Mouse (Mus musculus) midbrain, embryonic 12.5 days (tissue): ENCODE results near the gene Nipal4. TPM values are rescaled to one million over a fixed set of nuclear protein-coding genes. Genes with fewer than 3 reads are reported as not detected.

Experiments used
- ATAC-seq: fragments of 200-750 bp; cut with Nextera tagmentation; 2 replicates; pipeline ENCODE4 v1.8.0; 2017; ENCODE audit warnings: low read depth, moderate TSS enrichment, moderate library complexity; ENCODE audit not compliant: low FRiP score
- H3K27ac ChIP-seq: fragments of 300-500 bp; sonication (generic); replicated peaks from 2 replicates; pipeline ENCODE4 v1.5.1; 2016; ENCODE audit warnings: mild to moderate bottlenecking
- H3K27me3 ChIP-seq: fragments of 300-500 bp; sonication (generic); 2 replicates; pipeline ENCODE4 v1.6.1; 2016; ENCODE audit warnings: mild to moderate bottlenecking
- H3K36me3 ChIP-seq: fragments of 300-500 bp; sonication (generic); 2 replicates; pipeline ENCODE4 v1.6.1; 2016
- H3K4me1 ChIP-seq: fragments of 300-500 bp; sonication (generic); 2 replicates; pipeline ENCODE4 v1.6.1; 2016
- H3K4me2 ChIP-seq: fragments of 300-500 bp; sonication (generic); replicated peaks from 2 replicates; pipeline ENCODE4 v1.6.1; 2016; ENCODE audit warnings: mild to moderate bottlenecking, moderate library complexity
- H3K4me3 ChIP-seq: fragments of 300-500 bp; sonication (generic); 2 replicates; pipeline ENCODE4 v1.5.1; 2016; ENCODE audit warnings: mild to moderate bottlenecking
- H3K9ac ChIP-seq: fragments of 300-500 bp; sonication (generic); replicated peaks from 2 replicates; pipeline ENCODE4 v1.6.1; 2016; ENCODE audit warnings: mild to moderate bottlenecking, moderate library complexity
- H3K9me3 ChIP-seq: fragments of 300-500 bp; sonication (generic); 2 replicates; pipeline ENCODE4 v1.6.1; 2016; ENCODE audit warnings: mild to moderate bottlenecking
- WGBS: fragments of 180-500 bp; shearing (Covaris S2); methylation state at CpG from one replicate; pipeline ENCODE4 v1.1.7; 2016; 5-methylcytosine and 5-hydroxymethylcytosine counted together
- polyA plus RNA-seq: library from polyadenylated mRNA; unstranded; fragments of >200 nt; fragmentation: Nextera tagmentation; extraction: Ambion mirVana; gene quantifications from 2 replicates; pipeline ENCODE4 v1.2.1, GENCODE M21; 2016

Gene Nipal4
- polyA plus RNA-seq, result 1.2 and 1.4 TPM in 2 replicates

DNA sequence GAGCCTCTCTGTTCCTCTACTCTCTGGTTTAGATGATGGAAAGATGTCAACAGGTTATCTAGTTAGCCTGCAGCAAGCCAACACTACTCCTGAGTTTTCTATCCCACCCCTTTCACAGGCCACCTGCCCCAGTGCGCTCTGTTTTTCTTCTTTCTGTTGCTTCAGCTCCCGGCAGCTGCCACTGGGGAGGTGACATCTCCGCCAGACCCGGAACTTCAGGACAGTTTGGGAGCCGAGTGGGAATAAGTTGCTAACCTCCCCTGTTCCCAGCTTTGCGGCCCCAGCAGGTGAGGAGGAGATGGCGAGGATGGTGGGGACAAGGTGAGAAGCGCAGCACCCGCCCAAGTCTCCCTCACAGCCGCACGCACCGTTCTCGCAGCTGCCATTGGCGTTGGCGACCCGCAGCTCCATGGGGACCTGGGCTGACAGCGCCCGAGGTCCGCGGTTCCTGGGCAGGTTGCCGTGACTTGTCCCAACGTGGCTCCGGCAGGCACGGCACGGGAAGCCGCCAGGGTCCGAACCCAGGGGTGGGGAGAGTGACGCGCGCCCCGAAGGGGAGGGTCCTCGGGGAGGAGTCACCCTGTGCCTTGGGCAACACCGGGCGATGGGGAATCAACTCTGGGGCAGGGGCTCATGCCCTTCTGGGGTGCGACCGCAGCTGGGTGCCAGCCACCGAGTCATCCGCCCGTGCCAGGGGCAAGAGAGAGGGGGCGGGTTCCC, at the start of gene Nipal4:
Nipal4 (minus strand) TSS at position 643 of the 720 bp plus-strand sequence.
- H3K36me3 ChIP-seq, result no peaks in the 10 kb centered on the region
- H3K4me3 ChIP-seq, result peak within 1 kb of the TSS; percentile 51
- ATAC-seq, result 0 out of 2 replicates have a peak, but pooled peaks have one; percentile 23
- peak within 1 kb of the TSS; percentile 39 for H3K9ac ChIP-seq
- H3K9me3 ChIP-seq, result no peaks in the 10 kb centered on the region
- no peak within 1 kb of the TSS for H3K27ac ChIP-seq
- H3K27me3 ChIP-seq, result peaks cover 22% of the 10 kb centered on the region
- peaks cover 12% of the 10 kb centered on the region for H3K4me1 ChIP-seq
- H3K4me2 ChIP-seq, result peak within 1 kb of the TSS; percentile 90
- WGBS, result 3% methylated on average over 39 of the region's 40 CpGs

DNA sequence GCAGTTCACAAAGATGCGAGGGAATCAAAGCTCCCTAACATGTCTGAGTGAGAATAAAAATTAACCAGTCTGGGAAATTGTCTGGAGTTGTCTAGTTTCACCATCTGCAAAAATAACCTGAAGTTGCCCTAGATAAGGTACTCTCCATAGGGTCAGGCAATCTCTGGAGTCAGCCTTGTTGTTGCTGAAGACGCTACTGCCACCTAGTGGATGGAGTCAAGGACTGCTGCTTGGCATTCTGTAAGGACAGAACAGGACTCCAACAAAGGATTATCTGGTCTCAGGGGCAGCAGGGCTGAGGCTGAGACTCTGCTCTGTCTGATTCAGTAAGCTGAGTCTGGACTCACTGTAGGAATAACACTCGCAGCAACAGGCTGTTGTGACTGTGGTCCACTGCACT, 49.0 kb upstream of the Nipal4 start:
- Histone ChIP-seq H3K36me3 (0 out of 2 replicates have a peak, but pooled peaks cover 2% of the 10 kb centered on the region), H3K27ac (peak overlapping the region; percentile 63), H3K4me1 (peaks cover 23% of the 10 kb centered on the region), H3K9ac (no peak overlapping the region), H3K27me3 (no peaks in the 10 kb centered on the region), H3K9me3 (no peaks in the 10 kb centered on the region), H3K4me2 (no peak overlapping the region), H3K4me3 (no peak overlapping the region)
- 24% methylated on average over 3 of the region's 3 CpGs for WGBS
- ATAC-seq, result peak; percentile 68

DNA sequence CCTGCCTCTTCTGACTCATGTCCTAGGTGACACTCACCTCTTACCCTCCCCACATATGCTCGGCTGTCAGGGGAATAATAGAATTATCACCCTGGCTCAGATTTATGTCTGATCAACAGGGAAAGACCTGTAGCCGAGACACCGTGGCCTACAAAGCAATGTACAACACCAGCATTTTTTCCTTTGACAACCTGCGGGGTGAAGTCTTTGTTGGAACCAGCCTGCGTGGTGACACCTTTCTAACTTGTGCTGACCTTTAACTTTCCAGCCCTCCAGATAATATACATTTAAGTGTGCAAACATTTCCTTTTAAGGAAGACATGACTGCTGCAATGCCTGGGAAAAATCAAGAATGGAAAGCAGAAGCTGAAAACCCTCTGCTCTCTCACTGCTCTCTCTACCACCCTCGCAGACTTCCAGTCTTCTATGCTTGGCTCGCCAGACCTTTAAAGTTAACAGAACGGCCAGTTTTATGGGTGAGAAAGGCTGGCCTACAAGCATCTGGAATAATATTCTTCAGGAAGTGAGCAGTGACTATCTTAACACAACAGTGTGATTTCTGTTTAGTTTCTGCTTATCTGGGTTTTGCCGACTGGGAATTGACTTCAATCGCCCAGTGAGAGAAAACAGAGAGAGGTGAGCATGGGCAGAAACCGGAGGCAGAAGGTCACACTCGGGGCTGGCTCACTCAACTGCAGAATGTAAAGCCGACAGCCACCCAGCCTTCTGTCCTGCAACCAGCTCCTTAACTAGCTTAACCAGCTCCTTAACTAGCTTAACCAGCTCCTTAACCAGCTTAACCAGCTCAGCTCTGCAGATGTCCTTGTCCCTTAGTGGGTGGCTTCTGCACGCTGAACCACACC, 48.3 kb upstream of the Nipal4 start:
- no peak overlapping the region for H3K4me2 ChIP-seq
- 0 out of 2 replicates have a peak, but pooled peaks cover under 1% of the 10 kb centered on the region for H3K36me3 ChIP-seq
- no peak overlapping the region for H3K27ac ChIP-seq
- 73% methylated on average over 14 of the region's 14 CpGs for WGBS
- ATAC-seq, result no peak
- peaks cover 23% of the 10 kb centered on the region for H3K4me1 ChIP-seq
- H3K4me3 ChIP-seq, result no peak overlapping the region
- no peak overlapping the region for H3K9ac ChIP-seq
- H3K9me3 ChIP-seq, result no peaks in the 10 kb centered on the region
- no peaks in the 10 kb centered on the region for H3K27me3 ChIP-seq

DNA sequence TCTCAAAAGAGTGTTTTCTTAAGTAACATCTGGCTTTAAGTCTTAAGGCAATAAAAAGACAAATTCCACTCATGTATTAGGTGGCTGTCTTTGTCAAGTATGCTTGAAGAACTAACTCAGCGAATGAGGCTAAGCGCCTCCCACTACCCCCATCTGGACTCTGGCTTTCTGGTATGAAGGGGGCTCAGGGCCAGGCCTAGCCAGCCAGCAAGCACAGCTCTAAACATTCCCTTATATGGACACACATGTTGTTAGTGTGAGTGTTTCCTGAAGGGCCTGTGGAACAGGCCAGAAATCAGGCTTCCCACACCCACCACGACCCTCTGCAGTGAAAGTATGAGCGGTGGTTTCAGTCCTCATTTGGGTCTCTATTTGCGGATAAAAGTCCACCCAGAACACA, 47.5 kb upstream of the Nipal4 start:
- H3K27me3 ChIP-seq, result no peaks in the 10 kb centered on the region
- peaks cover 21% of the 10 kb centered on the region for H3K4me1 ChIP-seq
- H3K36me3 ChIP-seq, result 0 out of 2 replicates have a peak, but pooled peaks cover 5% of the 10 kb centered on the region
- no peak overlapping the region for H3K27ac ChIP-seq
- no peak for ATAC-seq
- H3K9ac ChIP-seq, result no peak overlapping the region
- H3K4me2 ChIP-seq, result no peak overlapping the region
- H3K9me3 ChIP-seq, result no peaks in the 10 kb centered on the region
- no peak overlapping the region for H3K4me3 ChIP-seq
- 81% methylated on average over 5 of the region's 5 CpGs for WGBS

DNA sequence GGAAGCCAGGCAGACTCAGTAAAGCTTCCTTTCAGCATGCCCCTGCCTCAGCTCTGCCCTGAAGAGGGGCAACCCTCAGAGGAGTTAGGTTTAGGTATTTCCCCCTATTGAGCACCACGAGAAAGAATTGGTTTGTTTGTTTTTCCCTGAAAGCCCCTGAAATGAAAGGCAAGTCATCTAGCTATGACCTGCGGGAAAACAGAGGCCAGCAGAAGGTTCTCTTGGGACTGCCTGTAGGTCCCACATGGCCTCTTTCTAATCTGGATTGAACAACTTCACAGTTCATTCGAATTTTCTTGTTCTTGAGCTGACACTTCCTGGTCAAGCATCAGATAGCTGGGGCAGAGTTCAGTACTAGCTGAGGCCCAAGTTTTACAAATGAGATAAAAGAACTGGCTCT, 45.5 kb upstream of the Nipal4 start:
- H3K4me3 ChIP-seq, result no peak overlapping the region
- H3K4me1 ChIP-seq, result peaks cover 10% of the 10 kb centered on the region; the same call in 1 of the 2 replicates
- H3K27ac ChIP-seq, result no peak overlapping the region; the same call in 1 of the 2 replicates
- WGBS, result 35% methylated on average over 3 of the region's 3 CpGs
- no peaks in the 10 kb centered on the region for H3K9me3 ChIP-seq
- H3K9ac ChIP-seq, result no peak overlapping the region
- no peak overlapping the region for H3K4me2 ChIP-seq
- no peaks in the 10 kb centered on the region for H3K27me3 ChIP-seq
- H3K36me3 ChIP-seq, result peaks cover 22% of the 10 kb centered on the region; the same call in 1 of the 2 replicates
- ATAC-seq, result no peak

DNA sequence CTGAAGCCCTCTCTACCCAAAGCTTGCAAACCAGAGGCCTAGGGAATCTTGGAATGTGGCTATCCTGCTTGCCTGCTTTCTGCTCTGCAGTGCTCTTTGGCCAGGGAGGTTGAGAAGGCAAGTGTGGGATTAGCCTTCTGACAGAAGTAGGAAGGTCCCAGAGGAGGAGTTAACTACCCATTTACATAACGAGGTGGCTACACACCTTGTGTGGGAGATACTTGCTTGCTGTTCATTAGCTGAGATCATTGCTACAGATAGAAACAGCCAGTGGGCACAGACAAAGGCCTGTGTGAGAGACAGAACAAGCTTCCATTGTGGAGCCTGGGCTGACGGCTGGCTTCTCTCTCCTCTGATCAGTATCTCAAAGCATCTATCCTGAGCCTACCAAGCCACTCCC, 43.6 kb upstream of the Nipal4 start:
- H3K4me2 ChIP-seq, result no peak overlapping the region
- no peaks in the 10 kb centered on the region for H3K9me3 ChIP-seq
- no peak for ATAC-seq
- no peak overlapping the region for H3K9ac ChIP-seq
- H3K4me1 ChIP-seq, result peaks cover 7% of the 10 kb centered on the region; the same call in 1 of the 2 replicates
- H3K36me3 ChIP-seq, result peaks cover 40% of the 10 kb centered on the region
- H3K27ac ChIP-seq, result 0 out of 2 replicates have a peak overlapping the region, but pooled peaks have one; percentile 15
- no peaks in the 10 kb centered on the region for H3K27me3 ChIP-seq
- WGBS, result 41% methylated on average over 2 of the region's 2 CpGs
- no peak overlapping the region for H3K4me3 ChIP-seq

DNA sequence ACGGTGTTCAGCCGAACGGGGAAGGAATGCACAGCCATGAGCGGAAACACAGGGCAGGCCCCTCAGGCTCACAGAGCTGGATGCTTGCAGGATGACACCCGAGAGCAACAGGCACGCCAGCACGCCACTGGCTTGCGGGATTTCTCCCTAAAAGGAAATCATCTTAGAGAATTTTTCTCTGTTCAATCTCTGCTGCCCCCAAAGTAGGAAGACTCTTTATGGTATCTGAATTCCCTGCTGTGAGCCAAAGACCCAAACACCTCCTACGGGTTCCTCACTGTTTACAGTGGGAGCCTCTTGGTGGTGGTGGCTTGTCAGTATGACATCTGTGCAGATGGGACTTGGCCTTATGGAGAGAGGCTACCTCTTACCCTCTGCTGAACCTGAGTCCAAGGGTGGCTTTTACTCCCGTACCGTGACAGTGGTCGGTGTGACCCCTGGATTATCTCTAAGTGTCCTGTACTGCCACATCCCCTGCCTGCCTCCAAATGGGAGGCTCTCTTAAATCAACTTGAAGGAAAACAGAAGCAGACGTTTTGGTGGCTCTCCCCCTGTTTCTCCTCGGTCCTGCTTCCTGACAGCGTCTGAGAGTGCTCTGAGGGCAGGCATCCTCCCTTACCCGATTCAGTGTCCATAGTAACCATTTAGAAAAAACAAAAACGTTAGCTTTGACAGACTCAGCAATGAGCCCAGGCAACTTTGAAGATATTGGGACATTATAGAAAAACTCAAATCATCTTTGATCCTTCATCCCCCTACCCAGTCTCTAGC, 39.5 kb upstream of the Nipal4 start:
- Histone ChIP-seq H3K27ac (no peak overlapping the region), H3K9me3 (no peaks in the 10 kb centered on the region), H3K4me1 (no peaks in the 10 kb centered on the region), H3K27me3 (no peaks in the 10 kb centered on the region), H3K36me3 (peaks cover 53% of the 10 kb centered on the region), H3K4me2 (no peak overlapping the region), H3K9ac (no peak overlapping the region), H3K4me3 (no peak overlapping the region)
- no peak for ATAC-seq
- 76% methylated on average over 17 of the region's 17 CpGs for WGBS

DNA sequence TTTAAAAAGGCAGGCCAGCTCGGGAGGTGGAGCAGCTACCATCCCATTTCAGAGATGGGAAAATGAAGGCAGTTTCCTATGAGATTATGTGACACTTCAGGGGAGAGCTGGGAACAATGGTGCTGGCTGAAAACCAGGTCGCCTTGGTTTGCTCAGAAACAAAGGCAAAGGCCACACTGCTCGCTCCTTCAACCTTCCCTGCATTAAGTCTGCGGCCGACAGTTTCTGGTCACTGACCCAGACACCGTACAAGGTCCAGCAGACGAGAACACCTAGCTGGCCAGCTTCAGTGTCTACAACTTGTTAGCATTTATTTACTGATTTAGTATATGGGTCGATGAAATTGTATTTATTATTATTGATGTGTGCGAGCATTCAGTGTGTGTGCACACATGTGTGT, 38.5 kb upstream of the Nipal4 start:
- Histone ChIP-seq H3K9me3 (no peaks in the 10 kb centered on the region), H3K4me3 (no peak overlapping the region), H3K4me1 (no peaks in the 10 kb centered on the region), H3K27ac (no peak overlapping the region), H3K27me3 (no peaks in the 10 kb centered on the region), H3K9ac (no peak overlapping the region), H3K36me3 (peaks cover 62% of the 10 kb centered on the region), H3K4me2 (no peak overlapping the region)
- 83% methylated on average over 9 of the region's 9 CpGs for WGBS
- ATAC-seq, result no peak

DNA sequence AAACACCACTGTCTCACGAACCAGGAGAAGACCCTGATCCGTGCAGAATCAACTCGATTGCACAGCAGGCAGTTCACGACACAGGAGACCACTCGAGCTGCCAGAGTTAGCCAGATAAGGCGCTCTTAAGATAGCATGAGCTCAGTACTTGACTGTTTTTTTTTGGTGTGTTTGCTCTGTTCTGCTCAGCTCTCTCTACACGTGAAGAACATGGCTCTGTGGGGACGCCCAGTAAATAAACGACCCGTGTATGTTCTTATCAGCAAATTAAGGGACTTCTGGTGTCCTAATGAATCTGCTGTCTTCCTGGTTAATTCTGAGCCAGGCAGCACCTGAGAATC, 36.2 kb upstream of the Nipal4 start:
- Histone ChIP-seq H3K9ac (no peak overlapping the region), H3K27me3 (no peaks in the 10 kb centered on the region), H3K4me2 (no peak overlapping the region), H3K27ac (no peak overlapping the region), H3K9me3 (no peaks in the 10 kb centered on the region), H3K36me3 (peaks cover 68% of the 10 kb centered on the region), H3K4me3 (no peak overlapping the region), H3K4me1 (no peaks in the 10 kb centered on the region)
- ATAC-seq, result no peak
- 73% methylated on average over 10 of the region's 10 CpGs for WGBS

DNA sequence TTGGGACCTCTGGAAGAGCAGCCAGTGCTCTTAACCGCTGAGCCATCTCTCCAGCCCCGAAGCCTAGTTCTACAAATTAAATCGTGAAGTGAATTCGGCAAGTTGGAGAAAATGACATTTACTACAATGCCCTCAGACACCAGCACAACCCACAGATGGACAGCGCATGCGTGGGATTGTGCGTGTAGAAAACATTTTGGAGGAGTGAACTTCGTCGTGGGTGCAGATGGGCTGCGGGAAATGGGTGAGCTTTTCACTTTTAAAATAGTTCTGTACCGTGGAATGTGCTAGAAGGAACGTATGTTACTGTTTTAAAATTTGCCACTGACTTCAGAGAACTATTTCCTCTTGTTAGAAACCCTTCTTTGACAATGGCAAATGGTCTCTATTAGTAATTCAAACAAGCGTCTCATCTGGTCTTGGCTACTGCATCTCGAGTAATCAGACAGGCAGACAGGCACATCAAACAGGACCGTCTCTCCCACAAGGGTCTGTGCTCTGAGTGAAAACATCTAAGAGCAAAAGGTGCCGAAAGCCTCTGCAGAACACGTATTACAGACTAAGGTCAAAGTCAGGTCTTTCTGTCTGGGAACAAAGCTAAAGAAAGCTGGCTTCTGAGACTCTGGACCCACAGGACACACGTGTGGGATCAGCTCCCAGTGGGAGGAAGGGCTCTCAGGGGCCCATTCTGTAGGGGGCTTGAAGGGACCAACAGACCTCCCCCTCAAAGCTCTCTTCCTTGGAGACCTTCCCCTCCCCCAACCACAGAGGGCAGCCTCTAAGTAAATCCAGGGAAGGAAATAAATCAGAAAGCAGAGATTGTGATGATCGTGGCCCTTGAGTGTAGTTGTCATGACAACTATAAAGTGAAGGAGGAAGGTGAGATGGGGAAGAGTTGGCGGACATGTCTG, 35.6 kb upstream of the Nipal4 start:
- Histone ChIP-seq H3K9ac (no peak overlapping the region), H3K9me3 (no peaks in the 10 kb centered on the region), H3K27me3 (no peaks in the 10 kb centered on the region), H3K4me1 (no peaks in the 10 kb centered on the region), H3K27ac (no peak overlapping the region), H3K4me3 (no peak overlapping the region), H3K36me3 (peaks cover 68% of the 10 kb centered on the region), H3K4me2 (no peak overlapping the region)
- ATAC-seq, result no peak
- WGBS, result 73% methylated on average over 20 of the region's 20 CpGs

DNA sequence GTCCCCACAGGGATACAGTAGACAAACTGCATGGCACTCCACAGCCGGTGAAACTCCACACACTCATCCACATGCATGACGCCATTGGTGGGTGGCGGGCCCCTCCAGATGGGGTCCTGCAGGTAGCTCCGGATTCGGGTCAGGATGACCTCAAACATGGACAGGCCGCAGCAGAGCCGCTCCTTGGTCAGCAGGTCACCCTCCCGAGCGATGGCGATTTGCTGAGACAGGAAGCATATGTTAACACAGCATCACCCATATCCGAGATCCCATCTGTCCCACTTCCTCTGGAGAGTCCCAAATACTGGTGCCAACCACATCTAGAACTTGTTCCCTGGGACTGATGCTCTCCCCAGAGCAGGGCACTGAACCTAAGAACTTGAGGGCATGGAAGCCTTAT, 34.4 kb upstream of the Nipal4 start:
- H3K4me1 ChIP-seq, result no peaks in the 10 kb centered on the region
- no peaks in the 10 kb centered on the region for H3K9me3 ChIP-seq
- H3K4me3 ChIP-seq, result no peak overlapping the region
- no peak overlapping the region for H3K9ac ChIP-seq
- WGBS, result 92% methylated on average over 11 of the region's 11 CpGs
- no peak overlapping the region for H3K4me2 ChIP-seq
- no peak for ATAC-seq
- H3K27ac ChIP-seq, result no peak overlapping the region
- H3K36me3 ChIP-seq, result peaks cover 66% of the 10 kb centered on the region
- no peaks in the 10 kb centered on the region for H3K27me3 ChIP-seq
